17 mouse cellular contexts compared by ENCODE assay signal in the genomic region with DNA sequence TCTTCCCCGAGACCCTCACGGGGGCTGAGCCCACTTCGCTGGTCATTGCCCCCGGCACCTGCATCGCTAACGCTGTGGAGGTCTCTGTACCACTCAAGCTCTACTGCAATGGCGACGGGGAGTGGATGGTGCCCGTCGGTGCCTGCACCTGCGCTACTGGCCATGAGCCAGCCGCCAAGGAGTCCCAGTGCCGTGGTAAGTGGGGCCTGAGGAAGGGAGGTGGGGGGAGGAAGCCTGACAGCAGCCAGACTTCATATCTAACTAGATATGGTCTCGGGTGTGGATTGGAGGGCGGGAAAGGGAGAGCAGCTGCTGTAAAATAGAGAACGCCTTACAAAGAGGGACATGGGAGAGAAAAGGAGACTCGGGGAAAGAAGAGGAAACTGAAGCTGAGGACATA. TPM values are rescaled to one million over a fixed set of nuclear protein-coding genes. Genes with fewer than 3 reads are reported as not detected.
DNase-seq lines count a peak whose midpoint lies in the region; ATAC-seq and TF ChIP-seq lines count a peak whose summit lies in the region.
"Had no signal": no experiment of that assay in that cellular context is flagged by ENCODE, and none has a peak within 500 bp of the region (broad histone marks: within the 10 kb centered on the region; RNA-seq: fewer than 3 reads in every experiment).

No protein-coding gene starts in this region.

- peak overlapping the region; percentile 37 for H3K4me3 ChIP-seq in heart, embryonic 10.5 days
- H3K4me3 ChIP-seq in lung, embryonic 15.5 days, result no peak overlapping the region
- H3K4me3 ChIP-seq in heart, postnatal 0 days (ENCODE audit: low read depth, low read length), result no peak overlapping the region
- no peak overlapping the region for H3K4me3 ChIP-seq in stomach, embryonic 16.5 days (replicated peaks; ENCODE audit: low read length)
- H3K4me3 ChIP-seq: forebrain, embryonic 12.5 days; gastrocnemius, adult 2 months; liver, embryonic 15.5 days had no signal

- no peak overlapping the region for H3K4me2 ChIP-seq in lung, embryonic 15.5 days
- H3K4me2 ChIP-seq in heart, postnatal 0 days (ENCODE audit: low read depth, low read length), result no peak overlapping the region
- H3K4me2 ChIP-seq in stomach, embryonic 16.5 days (ENCODE audit: low read depth, low read length), result no peak overlapping the region
- H3K4me2 ChIP-seq: forebrain, embryonic 12.5 days; liver, embryonic 15.5 days had no signal

- H3K9me3 ChIP-seq in heart, embryonic 10.5 days, result no peaks in the 10 kb centered on the region
- no peaks in the 10 kb centered on the region for H3K9me3 ChIP-seq in lung, embryonic 15.5 days
- H3K9me3 ChIP-seq in heart, postnatal 0 days (replicated peaks; ENCODE audit: control insufficient read depth, low read length), result no peaks in the 10 kb centered on the region
- no peaks in the 10 kb centered on the region for H3K9me3 ChIP-seq in stomach, embryonic 16.5 days (replicated peaks; ENCODE audit: control insufficient read depth, low read length)
- H3K9me3 ChIP-seq: forebrain, embryonic 12.5 days; liver, embryonic 15.5 days had no signal

- H3K27ac ChIP-seq in heart, embryonic 10.5 days, result peak overlapping the region; percentile 81
- peak overlapping the region; percentile 25 for H3K27ac ChIP-seq in lung, embryonic 15.5 days
- H3K27ac ChIP-seq in heart, postnatal 0 days (ENCODE audit: low read depth), result no peak overlapping the region
- H3K27ac ChIP-seq in stomach, embryonic 16.5 days (ENCODE audit: low read length), result no peak overlapping the region
- H3K27ac ChIP-seq: forebrain, embryonic 12.5 days; gastrocnemius, adult 2 months; liver, embryonic 15.5 days had no signal

- no peak for ATAC-seq in lung, embryonic 15.5 days (ENCODE audit: borderline replicate concordance, extremely low read depth, low FRiP score, low TSS enrichment)
- no peak for ATAC-seq in heart, postnatal 0 days (ENCODE audit: insufficient read depth, low read depth)
- ATAC-seq in stomach, embryonic 16.5 days (ENCODE audit: insufficient read depth, low FRiP score), result no peak

- DNase-seq in heart, embryonic 10.5 days (ENCODE audit: low spot score), result no peak
- DNase-seq in heart, adult 8-10 months (ENCODE audit: low spot score), result no peak
- DNase-seq in lung, postnatal 10 days, result no peak
- DNase-seq in heart, postnatal 0 days (ENCODE audit: low spot score), result peak; percentile 30
- DNase-seq in gastrocnemius, postnatal 25 days, result no peak
- no peak for DNase-seq in gastrocnemius, postnatal 10 days
- DNase-seq: cerebellum, adult 11 months; embryo, embryonic 11 days; gastrocnemius, adult 2 months; kidney, adult 11 months; kidney, postnatal 36 days; thymus, adult 2 months had no signal

- no peaks in the 10 kb centered on the region for H3K27me3 ChIP-seq in heart, embryonic 10.5 days (ENCODE audit: insufficient read depth, poor library complexity, severe bottlenecking)
- H3K27me3 ChIP-seq in lung, embryonic 15.5 days, result no peaks in the 10 kb centered on the region
- H3K27me3 ChIP-seq in heart, postnatal 0 days (ENCODE audit: control insufficient read depth, insufficient read depth, low read length), result no peaks in the 10 kb centered on the region
- H3K27me3 ChIP-seq in stomach, embryonic 16.5 days (ENCODE audit: control insufficient read depth, insufficient read depth, low read length), result no peaks in the 10 kb centered on the region
- H3K27me3 ChIP-seq: forebrain, embryonic 12.5 days had no signal

- no peak overlapping the region for H3K9ac ChIP-seq in lung, embryonic 15.5 days
- no peak overlapping the region for H3K9ac ChIP-seq in heart, postnatal 0 days (replicated peaks; ENCODE audit: low read depth, low read length)
- peak overlapping the region; percentile 29; the same call in 1 of the 2 replicates for H3K9ac ChIP-seq in stomach, embryonic 16.5 days (ENCODE audit: low read length)
- H3K9ac ChIP-seq: forebrain, embryonic 12.5 days; liver, embryonic 15.5 days had no signal

- H3K36me3 ChIP-seq in heart, embryonic 10.5 days, result peaks cover 53% of the 10 kb centered on the region
- H3K36me3 ChIP-seq in lung, embryonic 15.5 days, result peaks cover 63% of the 10 kb centered on the region
- H3K36me3 ChIP-seq in heart, postnatal 0 days (replicated peaks; ENCODE audit: control insufficient read depth, insufficient read depth, low read length), result peaks cover 25% of the 10 kb centered on the region
- peaks cover 34% of the 10 kb centered on the region for H3K36me3 ChIP-seq in stomach, embryonic 16.5 days (ENCODE audit: control insufficient read depth, insufficient read depth, low read length)
- H3K36me3 ChIP-seq: liver, embryonic 15.5 days had no signal

- WGBS in heart, embryonic 10.5 days, result 39% methylated on average over 17 of the region's 17 CpGs
- 53% methylated on average over 17 of the region's 17 CpGs for WGBS in lung, embryonic 15.5 days
- 21% methylated on average over 17 of the region's 17 CpGs for WGBS in heart, postnatal 0 days
- 56% methylated on average over 17 of the region's 17 CpGs for WGBS in stomach, embryonic 16.5 days

- TF ChIP-seq CTCF in heart, postnatal 0 days (IDR thresholded peaks at IDR 0.05; ENCODE audit: low read depth), result no peak

- no peak for TF ChIP-seq EP300 in heart, postnatal 0 days (IDR thresholded peaks at IDR 0.05; ENCODE audit: low read depth)

- H3K4me1 ChIP-seq in heart, embryonic 10.5 days, result peaks cover 82% of the 10 kb centered on the region
- peaks cover 66% of the 10 kb centered on the region for H3K4me1 ChIP-seq in lung, embryonic 15.5 days
- H3K4me1 ChIP-seq in heart, postnatal 0 days (ENCODE audit: control insufficient read depth, insufficient read depth), result peaks cover 36% of the 10 kb centered on the region
- H3K4me1 ChIP-seq in stomach, embryonic 16.5 days (ENCODE audit: control insufficient read depth, insufficient read depth, low read length), result peaks cover 50% of the 10 kb centered on the region

RNA-seq across cellular contexts. Expression of gene Ephb3, which starts 10.2 kb away (rescaled TPM):
- polyA plus RNA-seq in heart, embryonic 10.5 days (2016; fragmentation: Nextera tagmentation; extraction: Ambion mirVana), result 24.5 and 25.3 TPM in 2 replicates
- 10 to 100 TPM in 2 of 4 experiments, 1 to 10 TPM in 2; 7.1 to 10.0 (median 8.8) TPM for total RNA-seq in heart, adult 8-10 months (2022)
- polyA plus RNA-seq in lung, embryonic 15.5 days (2015; fragmentation: Nextera tagmentation; extraction: Ambion mirVana), result 28.4 and 29.8 TPM in 2 replicates
- 8.5 and 9.6 TPM in 2 replicates for total RNA-seq in heart, postnatal 0 days (2014; rRNA removed; ENCODE audit: low replicate concordance)
- polyA plus RNA-seq in heart, postnatal 0 days (2015; fragmentation: Nextera tagmentation; extraction: Ambion mirVana), result 6.2 and 6.8 TPM in 2 replicates
- polyA plus RNA-seq in stomach, embryonic 16.5 days (2015; fragmentation: Nextera tagmentation; extraction: Ambion mirVana), result 20.6 and 22.1 TPM in 2 replicates
- total RNA-seq in gastrocnemius, postnatal 25 days (2021), result 1 to 10 TPM; 1.4 to 1.7 TPM
- 10 to 100 TPM in 1 of 2 experiments, 1 to 10 TPM in 1; 6.1 to 11.8 TPM for total RNA-seq in gastrocnemius, postnatal 10 days (2021)
- total RNA-seq: megakaryocyte progenitor cell, adult 5-6 weeks had no signal

Comparison
In these comparisons a context has a peak if more than half of its experiments do, and no peak if none do; other contexts are left out.
1. H3K27ac ChIP-seq: peak in heart, embryonic 10.5 days (single experiment) and lung, embryonic 15.5 days (single experiment); none in heart, postnatal 0 days (single experiment) and stomach, embryonic 16.5 days (single experiment).